Mouse (Mus musculus): ENCODE measurements at regions not wholly inside any gene's neighbourhood (a gene's known extent, or its start where the extent isn't known, plus 50 kb on each side); places are given as distances from the start of the nearest gene placed in this dataset.

GRCm38 (mm10) chr6:101027462-101027861, 194.0 kb downstream of the Ppp4r2 start:
- no peaks in the 10 kb centered on the region for H3K4me1 ChIP-seq (ENCODE audit: control insufficient read depth, insufficient read depth, low read length)
- TF ChIP-seq CTCF (IDR thresholded peaks at IDR 0.05; ENCODE audit: insufficient read depth, low read length) (no peak), POLR2A (IDR thresholded peaks at IDR 0.05; ENCODE audit: borderline replicate concordance, extremely low read depth, low read depth, low read length) (no peak)
- DNase-seq = no peak
- WGBS = 73% methylated on average over 10 of the region's 10 CpGs
- H3K4me3 ChIP-seq (replicated peaks; ENCODE audit: extremely low read depth, low read depth, low read length) = no peak overlapping the region

GRCm38 (mm10) chr6:101029436-101029835, 196.0 kb downstream of the Ppp4r2 start:
- 39% methylated on average over 3 of the region's 3 CpGs for WGBS
- TF ChIP-seq CTCF (IDR thresholded peaks at IDR 0.05; ENCODE audit: insufficient read depth, low read length) (no peak), POLR2A (IDR thresholded peaks at IDR 0.05; ENCODE audit: borderline replicate concordance, extremely low read depth, low read depth, low read length) (no peak)
- no peak overlapping the region for H3K4me3 ChIP-seq (replicated peaks; ENCODE audit: extremely low read depth, low read depth, low read length)
- no peak for DNase-seq
- no peaks in the 10 kb centered on the region for H3K4me1 ChIP-seq (ENCODE audit: control insufficient read depth, insufficient read depth, low read length)

GRCm38 (mm10) chr6:101030451-101031125, 197.2 kb downstream of the Ppp4r2 start:
- Histone ChIP-seq H3K4me3 (replicated peaks; ENCODE audit: extremely low read depth, low read depth, low read length) (no peak overlapping the region), H3K4me1 (ENCODE audit: control insufficient read depth, insufficient read depth, low read length) (no peaks in the 10 kb centered on the region)
- WGBS = 86% methylated on average over 13 of the region's 13 CpGs
- no peak for DNase-seq
- TF ChIP-seq CTCF (IDR thresholded peaks at IDR 0.05; ENCODE audit: insufficient read depth, low read length) (no peak), POLR2A (IDR thresholded peaks at IDR 0.05; ENCODE audit: borderline replicate concordance, extremely low read depth, low read depth, low read length) (no peak)

GRCm38 (mm10) chr6:101046755-101047154, 213.3 kb downstream of the Ppp4r2 start:
- DNase-seq = no peak

GRCm38 (mm10) chr6:101047195-101047594, 213.8 kb downstream of the Ppp4r2 start:
- TF ChIP-seq POLR2A (IDR thresholded peaks at IDR 0.05; ENCODE audit: borderline replicate concordance, extremely low read depth, low read depth, low read length) (no peak), CTCF (IDR thresholded peaks at IDR 0.05; ENCODE audit: insufficient read depth, low read length) (no peak)
- WGBS = 82% methylated on average over 10 of the region's 10 CpGs
- Histone ChIP-seq H3K4me3 (replicated peaks; ENCODE audit: extremely low read depth, low read depth, low read length) (no peak overlapping the region), H3K4me1 (ENCODE audit: control insufficient read depth, insufficient read depth, low read length) (no peaks in the 10 kb centered on the region)
- no peak for DNase-seq

More at GRCm38 (mm10) chr6:101046755-101047154, 213.3 kb downstream of the Ppp4r2 start:
- no peak for TF ChIP-seq POLR2A (IDR thresholded peaks at IDR 0.05; ENCODE audit: borderline replicate concordance, extremely low read depth, low read depth, low read length)
- no peak for TF ChIP-seq CTCF (IDR thresholded peaks at IDR 0.05; ENCODE audit: insufficient read depth, low read length)
- 56% methylated on average over 6 of the region's 6 CpGs for WGBS
- Histone ChIP-seq H3K4me3 (replicated peaks; ENCODE audit: extremely low read depth, low read depth, low read length) (no peak overlapping the region), H3K4me1 (ENCODE audit: control insufficient read depth, insufficient read depth, low read length) (no peaks in the 10 kb centered on the region)

GRCm38 (mm10) chr6:101048431-101048830, 215.0 kb downstream of the Ppp4r2 start:
- TF ChIP-seq CTCF (IDR thresholded peaks at IDR 0.05; ENCODE audit: insufficient read depth, low read length) (no peak), POLR2A (IDR thresholded peaks at IDR 0.05; ENCODE audit: borderline replicate concordance, extremely low read depth, low read depth, low read length) (no peak)
- Histone ChIP-seq H3K4me1 (ENCODE audit: control insufficient read depth, insufficient read depth, low read length) (no peaks in the 10 kb centered on the region), H3K4me3 (replicated peaks; ENCODE audit: extremely low read depth, low read depth, low read length) (no peak overlapping the region)
- 89% methylated on average over 1 of the region's 1 CpGs for WGBS
- no peak for DNase-seq

- no peak for DNase-seq
- TF ChIP-seq POLR2A (IDR thresholded peaks at IDR 0.05; ENCODE audit: borderline replicate concordance, extremely low read depth, low read depth, low read length) (no peak), CTCF (IDR thresholded peaks at IDR 0.05; ENCODE audit: insufficient read depth, low read length) (no peak)
- no peak overlapping the region for H3K4me3 ChIP-seq (replicated peaks; ENCODE audit: extremely low read depth, low read depth, low read length)
- H3K4me1 ChIP-seq (ENCODE audit: control insufficient read depth, insufficient read depth, low read length) = no peaks in the 10 kb centered on the region
- WGBS = 71% methylated on average over 15 of the region's 15 CpGs
These were observed 215.5 kb downstream of the Ppp4r2 start for GRCm38 (mm10) chr6:101048836-101049361.

- WGBS = 39% methylated on average over 7 of the region's 7 CpGs
- Histone ChIP-seq H3K4me1 (ENCODE audit: control insufficient read depth, insufficient read depth, low read length) (no peaks in the 10 kb centered on the region), H3K4me3 (replicated peaks; ENCODE audit: extremely low read depth, low read depth, low read length) (no peak overlapping the region)
- TF ChIP-seq POLR2A (IDR thresholded peaks at IDR 0.05; ENCODE audit: borderline replicate concordance, extremely low read depth, low read depth, low read length) (no peak), CTCF (IDR thresholded peaks at IDR 0.05; ENCODE audit: insufficient read depth, low read length) (no peak)
- no peak for DNase-seq
These were observed 221.5 kb downstream of the Ppp4r2 start for GRCm38 (mm10) chr6:101054880-101055279.

GRCm38 (mm10) chr6:101056318-101056717, 222.9 kb downstream of the Ppp4r2 start:
- 88% methylated on average over 13 of the region's 13 CpGs for WGBS
- Histone ChIP-seq H3K4me1 (ENCODE audit: control insufficient read depth, insufficient read depth, low read length) (no peaks in the 10 kb centered on the region), H3K4me3 (replicated peaks; ENCODE audit: extremely low read depth, low read depth, low read length) (no peak overlapping the region)
- DNase-seq = no peak
- TF ChIP-seq CTCF (IDR thresholded peaks at IDR 0.05; ENCODE audit: insufficient read depth, low read length) (no peak), POLR2A (IDR thresholded peaks at IDR 0.05; ENCODE audit: borderline replicate concordance, extremely low read depth, low read depth, low read length) (no peak)

GRCm38 (mm10) chr6:101059058-101059457, 225.6 kb downstream of the Ppp4r2 start:
- TF ChIP-seq POLR2A (IDR thresholded peaks at IDR 0.05; ENCODE audit: borderline replicate concordance, extremely low read depth, low read depth, low read length) = no peak
- TF ChIP-seq CTCF (IDR thresholded peaks at IDR 0.05; ENCODE audit: insufficient read depth, low read length) = no peak
- 84% methylated on average over 8 of the region's 8 CpGs for WGBS
- no peak for DNase-seq
- Histone ChIP-seq H3K4me3 (replicated peaks; ENCODE audit: extremely low read depth, low read depth, low read length) (no peak overlapping the region), H3K4me1 (ENCODE audit: control insufficient read depth, insufficient read depth, low read length) (no peaks in the 10 kb centered on the region)

Data from lung, adult 2 months (tissue).